Mouse (Mus musculus): ENCODE measurements around the gene Rps6ka2. TPM values are rescaled to one million over a fixed set of nuclear protein-coding genes. Genes with fewer than 3 reads are reported as not detected.

Rps6ka2 gene
- polyA plus RNA-seq, 1 experiment from 2014 or later, result 2.0 TPM

DNA sequence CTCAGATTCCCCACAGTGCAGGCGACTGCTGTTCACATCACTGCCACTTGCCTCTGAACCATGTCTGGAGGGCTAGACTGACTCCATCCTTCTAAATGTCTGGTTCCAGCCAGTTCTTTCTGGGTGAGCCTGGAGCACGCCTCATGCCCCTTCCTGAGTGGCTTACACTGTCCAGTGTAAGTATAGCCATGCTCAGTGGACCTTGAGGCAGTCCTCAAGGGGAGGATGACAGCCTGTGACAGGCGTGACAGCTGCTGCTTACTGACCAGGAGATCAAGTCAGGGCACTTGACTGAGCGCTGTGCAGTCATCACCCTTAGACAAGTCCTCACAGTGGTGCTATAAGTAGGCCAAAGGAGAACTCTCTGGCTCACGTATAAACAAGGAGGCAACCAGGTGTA lies 94.7 kb downstream of the Rps6ka2 start:
- no peak overlapping the region for H3K4me2 ChIP-seq (replicated peaks; ENCODE audit: low read depth)
- DNase-seq (ENCODE audit: low spot score), result no peak
- H3K4me1 ChIP-seq (replicated peaks; ENCODE audit: control insufficient read depth, insufficient read depth), result no peaks in the 10 kb centered on the region

DNA sequence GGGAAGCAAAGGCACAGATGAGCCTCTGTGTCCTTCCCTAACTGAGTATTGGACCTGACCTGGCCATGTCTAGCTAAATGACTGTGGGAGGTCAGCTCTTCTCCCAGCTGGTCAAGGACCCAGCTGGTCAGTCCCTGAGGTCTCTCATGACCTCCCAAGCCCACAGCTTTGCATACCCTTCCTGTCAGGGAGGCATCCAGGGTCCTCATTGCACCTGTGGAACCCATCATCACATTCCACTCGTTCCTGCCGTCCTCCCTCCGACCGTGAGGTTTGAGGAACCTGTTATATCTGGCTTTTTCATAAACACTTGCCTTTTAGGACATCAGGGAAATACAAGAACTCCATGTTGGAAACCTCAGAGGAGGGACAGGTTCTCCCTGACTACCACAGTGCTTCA lies 95.4 kb downstream of the Rps6ka2 start:
- Histone ChIP-seq H3K27ac (replicated peaks) (no peak overlapping the region), H3K4me3 (ENCODE audit: low read depth, low read length) (no peak overlapping the region), H3K4me2 (replicated peaks; ENCODE audit: low read depth) (no peak overlapping the region), H3K36me3 (ENCODE audit: control insufficient read depth, insufficient read depth, low read length) (no peaks in the 10 kb centered on the region), H3K4me1 (replicated peaks; ENCODE audit: control insufficient read depth, insufficient read depth) (no peaks in the 10 kb centered on the region), H3K9ac (ENCODE audit: low read length) (no peak overlapping the region), H3K9me3 (ENCODE audit: control insufficient read depth, low read length) (no peaks in the 10 kb centered on the region), H3K27me3 (ENCODE audit: control insufficient read depth, insufficient read depth, low read length) (no peaks in the 10 kb centered on the region)
- DNase-seq (ENCODE audit: low spot score) (no peak), ATAC-seq (ENCODE audit: low FRiP score, low TSS enrichment) (no peak)
- TF ChIP-seq EP300 (optimal IDR thresholded peaks at IDR 0.05) (no peak), CTCF (IDR thresholded peaks at IDR 0.05; ENCODE audit: low read depth) (no peak)
- WGBS, result 60% methylated on average over 4 of the region's 4 CpGs

More for the DNA sequence above, 94.7 kb downstream of the Rps6ka2 start:
- H3K4me3 ChIP-seq (ENCODE audit: low read depth, low read length), result no peak overlapping the region
- no peaks in the 10 kb centered on the region for H3K36me3 ChIP-seq (ENCODE audit: control insufficient read depth, insufficient read depth, low read length)
- no peaks in the 10 kb centered on the region for H3K9me3 ChIP-seq (ENCODE audit: control insufficient read depth, low read length)
- H3K27ac ChIP-seq (replicated peaks), result no peak overlapping the region
- TF ChIP-seq EP300 (optimal IDR thresholded peaks at IDR 0.05), result no peak
- no peak for TF ChIP-seq CTCF (IDR thresholded peaks at IDR 0.05; ENCODE audit: low read depth)
- no peak for ATAC-seq (ENCODE audit: low FRiP score, low TSS enrichment)
- no peaks in the 10 kb centered on the region for H3K27me3 ChIP-seq (ENCODE audit: control insufficient read depth, insufficient read depth, low read length)
- 95% methylated on average over 5 of the region's 5 CpGs for WGBS
- H3K9ac ChIP-seq (ENCODE audit: low read length), result no peak overlapping the region

DNA sequence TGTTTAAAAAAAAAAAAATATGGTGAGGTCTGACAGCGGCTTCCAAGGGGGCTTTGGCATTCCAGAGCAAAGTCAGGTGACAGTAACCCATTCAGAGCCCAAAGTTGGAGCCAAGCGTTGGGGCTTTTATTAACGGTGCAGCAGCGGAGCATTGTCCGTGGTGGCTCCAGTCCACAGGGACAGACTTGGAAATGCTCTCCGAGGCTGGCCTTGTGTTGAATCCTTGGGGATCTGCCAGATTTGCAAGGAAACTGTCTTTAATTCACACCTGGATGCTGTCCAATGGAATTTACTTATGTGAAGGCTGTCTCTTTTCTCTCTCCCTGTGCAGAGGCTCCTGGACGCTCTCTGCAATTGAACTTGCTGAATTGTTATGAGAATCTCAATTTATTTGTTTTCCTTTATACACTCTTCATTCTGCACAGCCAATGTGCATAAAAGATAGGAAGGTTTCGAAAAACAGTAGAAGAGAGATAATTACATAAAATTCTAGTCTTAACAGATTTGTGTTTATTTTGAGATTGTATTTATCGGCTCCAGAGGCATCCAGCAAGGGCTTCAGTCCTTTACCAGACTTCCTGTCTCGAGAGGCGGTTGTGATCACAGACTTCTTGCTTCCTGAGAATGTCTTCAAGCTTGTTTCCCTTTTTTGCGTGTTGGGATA lies 95.9 kb downstream of the Rps6ka2 start:
- Histone ChIP-seq H3K27me3 (ENCODE audit: control insufficient read depth, insufficient read depth, low read length) (no peaks in the 10 kb centered on the region), H3K4me3 (ENCODE audit: low read depth, low read length) (no peak overlapping the region), H3K4me1 (replicated peaks; ENCODE audit: control insufficient read depth, insufficient read depth) (no peaks in the 10 kb centered on the region), H3K27ac (replicated peaks) (no peak overlapping the region), H3K9me3 (ENCODE audit: control insufficient read depth, low read length) (no peaks in the 10 kb centered on the region), H3K9ac (ENCODE audit: low read length) (no peak overlapping the region), H3K36me3 (ENCODE audit: control insufficient read depth, insufficient read depth, low read length) (no peaks in the 10 kb centered on the region), H3K4me2 (replicated peaks; ENCODE audit: low read depth) (no peak overlapping the region)
- WGBS, result 44% methylated on average over 12 of the region's 12 CpGs
- DNase-seq (ENCODE audit: low spot score) (no peak), ATAC-seq (ENCODE audit: low FRiP score, low TSS enrichment) (no peak)
- TF ChIP-seq EP300 (optimal IDR thresholded peaks at IDR 0.05), result no peak
- TF ChIP-seq CTCF (IDR thresholded peaks at IDR 0.05; ENCODE audit: low read depth), result no peak

DNA sequence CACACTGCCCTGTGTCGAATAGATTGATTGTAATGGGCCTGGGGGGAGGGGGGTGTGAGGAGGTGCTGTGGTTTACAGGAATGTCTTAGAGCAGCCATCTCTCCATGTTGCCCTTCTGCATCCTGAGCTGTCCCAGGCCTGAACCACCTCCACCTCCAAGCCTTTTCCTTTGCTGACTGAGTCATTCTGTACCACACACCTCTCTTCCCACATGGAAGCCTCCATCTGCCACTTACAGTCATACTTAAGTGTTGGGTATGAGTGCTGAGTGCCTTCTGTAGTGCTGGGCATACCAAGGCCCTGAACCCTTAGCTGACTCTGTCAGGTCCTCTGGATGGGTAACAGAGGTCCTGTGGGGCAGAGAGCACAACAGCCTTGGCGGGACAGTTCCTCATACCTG lies 97.9 kb downstream of the Rps6ka2 start:
- Histone ChIP-seq H3K27me3 (ENCODE audit: control insufficient read depth, insufficient read depth, low read length) (no peaks in the 10 kb centered on the region), H3K9me3 (ENCODE audit: control insufficient read depth, low read length) (no peaks in the 10 kb centered on the region), H3K27ac (replicated peaks) (no peak overlapping the region), H3K4me2 (replicated peaks; ENCODE audit: low read depth) (no peak overlapping the region), H3K9ac (ENCODE audit: low read length) (no peak overlapping the region), H3K4me1 (replicated peaks; ENCODE audit: control insufficient read depth, insufficient read depth) (no peaks in the 10 kb centered on the region), H3K4me3 (ENCODE audit: low read depth, low read length) (no peak overlapping the region), H3K36me3 (ENCODE audit: control insufficient read depth, insufficient read depth, low read length) (no peaks in the 10 kb centered on the region)
- no peak for ATAC-seq (ENCODE audit: low FRiP score, low TSS enrichment)
- TF ChIP-seq EP300 (optimal IDR thresholded peaks at IDR 0.05) (no peak), CTCF (IDR thresholded peaks at IDR 0.05; ENCODE audit: low read depth) (no peak)
- WGBS, result 85% methylated on average over 2 of the region's 2 CpGs
- DNase-seq (ENCODE audit: low spot score), result no peak

DNA sequence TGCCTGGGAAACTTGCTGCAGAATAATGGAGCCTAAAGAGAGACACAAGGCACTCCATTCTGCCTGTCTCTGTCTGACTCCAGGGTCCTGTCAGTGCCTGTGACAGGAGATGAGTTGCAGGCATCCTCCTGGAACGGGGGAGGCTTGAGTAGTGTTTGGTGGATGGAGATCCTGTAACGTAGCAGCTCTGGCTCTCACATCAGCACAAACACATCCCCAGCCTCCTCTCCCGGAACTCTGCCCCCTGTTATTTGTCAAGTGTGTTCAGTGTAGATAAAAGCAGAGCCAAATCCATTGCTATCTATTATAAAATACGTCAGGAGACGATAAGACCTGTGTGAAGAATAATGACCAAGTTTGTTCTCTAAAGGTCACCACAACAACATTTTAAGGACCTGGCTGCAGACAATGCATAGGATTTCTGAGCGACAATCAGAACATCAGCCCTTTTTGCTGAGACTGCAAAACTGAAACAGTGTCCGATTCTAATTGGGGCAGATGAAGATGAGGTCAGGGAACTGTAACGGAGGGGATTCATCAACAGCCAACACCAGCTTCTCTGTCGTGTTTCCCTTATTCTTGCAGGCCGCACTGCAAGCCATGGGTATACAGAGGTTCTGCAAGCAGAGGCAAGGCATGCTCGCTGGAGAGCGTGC lies 99.4 kb downstream of the Rps6ka2 start:
- Histone ChIP-seq H3K27ac (replicated peaks) (no peak overlapping the region), H3K4me2 (replicated peaks; ENCODE audit: low read depth) (no peak overlapping the region), H3K9me3 (ENCODE audit: control insufficient read depth, low read length) (no peaks in the 10 kb centered on the region), H3K9ac (ENCODE audit: low read length) (no peak overlapping the region), H3K4me3 (ENCODE audit: low read depth, low read length) (no peak overlapping the region), H3K4me1 (replicated peaks; ENCODE audit: control insufficient read depth, insufficient read depth) (no peaks in the 10 kb centered on the region), H3K27me3 (ENCODE audit: control insufficient read depth, insufficient read depth, low read length) (no peaks in the 10 kb centered on the region), H3K36me3 (ENCODE audit: control insufficient read depth, insufficient read depth, low read length) (no peaks in the 10 kb centered on the region)
- WGBS, result 37% methylated on average over 12 of the region's 12 CpGs
- TF ChIP-seq CTCF (IDR thresholded peaks at IDR 0.05; ENCODE audit: low read depth) (peak; percentile 13; the same call in 1 of the 2 replicates), EP300 (optimal IDR thresholded peaks at IDR 0.05) (no peak)
- DNase-seq (ENCODE audit: low spot score), result no peak
- ATAC-seq (ENCODE audit: low FRiP score, low TSS enrichment), result no peak

DNA sequence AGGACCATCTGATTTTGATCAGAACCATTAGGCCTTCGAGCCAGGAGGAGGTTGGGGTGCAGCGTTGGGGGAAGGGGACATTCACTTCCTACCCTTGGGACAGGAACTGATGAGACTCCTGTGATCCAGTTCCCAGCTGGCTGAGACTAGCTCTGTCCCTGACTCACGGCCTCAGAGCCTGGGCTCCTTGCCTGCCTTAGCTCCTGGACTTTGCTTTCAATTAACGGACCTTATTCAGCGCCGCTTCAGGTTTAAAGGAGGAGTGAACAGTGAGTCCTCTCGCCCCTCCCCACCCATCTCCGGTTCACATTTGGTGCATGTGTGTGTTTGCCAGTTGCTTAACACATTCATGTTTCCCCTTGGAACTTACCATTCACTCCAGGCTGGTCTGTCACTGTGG lies 100.6 kb downstream of the Rps6ka2 start:
- TF ChIP-seq CTCF (IDR thresholded peaks at IDR 0.05; ENCODE audit: low read depth) (no peak), EP300 (optimal IDR thresholded peaks at IDR 0.05) (no peak)
- no peak overlapping the region for H3K4me2 ChIP-seq (replicated peaks; ENCODE audit: low read depth)
- DNase-seq (ENCODE audit: low spot score) (no peak), ATAC-seq (ENCODE audit: low FRiP score, low TSS enrichment) (no peak)
- H3K27me3 ChIP-seq (ENCODE audit: control insufficient read depth, insufficient read depth, low read length), result no peaks in the 10 kb centered on the region
- no peak overlapping the region for H3K9ac ChIP-seq (ENCODE audit: low read length)
- no peaks in the 10 kb centered on the region for H3K4me1 ChIP-seq (replicated peaks; ENCODE audit: control insufficient read depth, insufficient read depth)
- H3K27ac ChIP-seq (replicated peaks), result no peak overlapping the region
- H3K9me3 ChIP-seq (ENCODE audit: control insufficient read depth, low read length), result no peaks in the 10 kb centered on the region
- H3K36me3 ChIP-seq (ENCODE audit: control insufficient read depth, insufficient read depth, low read length), result no peaks in the 10 kb centered on the region
- WGBS, result 68% methylated on average over 8 of the region's 8 CpGs
- H3K4me3 ChIP-seq (ENCODE audit: low read depth, low read length), result no peak overlapping the region
